Comparison of ENCODE assay signal across 15 mouse cellular contexts in the genomic region with DNA sequence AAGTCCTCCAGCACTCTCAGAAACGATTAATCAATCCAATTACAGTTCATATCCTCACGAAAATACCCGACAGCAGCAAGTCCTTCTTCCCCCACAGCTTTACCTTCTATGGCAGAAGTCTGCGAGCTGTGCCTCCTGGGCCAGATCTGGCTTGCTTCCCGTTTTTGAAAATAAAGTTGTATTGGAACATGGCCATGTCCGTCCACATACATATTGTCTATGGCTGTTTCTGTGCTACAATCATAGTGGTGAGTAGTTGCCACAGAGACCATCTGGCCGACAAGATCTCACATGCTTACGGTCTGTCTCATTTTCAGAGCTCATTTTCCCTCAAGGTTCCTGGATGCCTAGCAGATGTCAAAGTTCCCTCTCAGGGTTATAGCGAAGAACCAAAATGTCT. TPM values are rescaled to one million over a fixed set of nuclear protein-coding genes. Genes with fewer than 3 reads are reported as not detected.
DNase-seq lines count a peak whose midpoint lies in the region; ATAC-seq lines count a peak whose summit lies in the region.
"Had no signal": no experiment of that assay in that cellular context is flagged by ENCODE, and none has a peak within 500 bp of the region (broad histone marks: within the 10 kb centered on the region; RNA-seq: fewer than 3 reads in every experiment).

No protein-coding gene starts in this region.

- WGBS in lung, embryonic 15.5 days, result 48% methylated on average over 9 of the region's 9 CpGs
- WGBS in stomach, embryonic 15.5 days, result 60% methylated on average over 9 of the region's 9 CpGs

- DNase-seq in frontal cortex, postnatal 25 days (ENCODE audit: low spot score in 2 of 2), result no peak
- no peak for DNase-seq in lung, postnatal 25 days (ENCODE audit: low spot score)
- peak; percentile 32 to 67 for DNase-seq in left cerebral cortex, postnatal 14 days (ENCODE audit: low spot score in 2 of 2)
- no peak for DNase-seq in embryo, embryonic 10 days (ENCODE audit: low spot score)
- no peak for DNase-seq in spleen, postnatal 10 days (ENCODE audit: low spot score in 2 of 2)
- DNase-seq: kidney, postnatal 36 days; thymus, postnatal 36 days had no signal

- H3K9ac ChIP-seq in lung, embryonic 15.5 days, result no peak overlapping the region
- no peak overlapping the region for H3K9ac ChIP-seq in stomach, embryonic 15.5 days
- H3K9ac ChIP-seq: heart, embryonic 13.5 days; limb, embryonic 12.5 days; midbrain, embryonic 15.5 days; neural tube, embryonic 13.5 days had no signal

- ATAC-seq in frontal cortex, adult (ENCODE audit: low TSS enrichment), result peak; percentile 83
- ATAC-seq in lung, embryonic 15.5 days (ENCODE audit: borderline replicate concordance, extremely low read depth, low FRiP score, low TSS enrichment), result no peak
- ATAC-seq in stomach, embryonic 15.5 days (ENCODE audit: insufficient read depth, low FRiP score, low read depth), result no peak
- ATAC-seq: midbrain, embryonic 15.5 days had no signal

- no peak overlapping the region for H3K4me3 ChIP-seq in lung, embryonic 15.5 days
- H3K4me3 ChIP-seq in stomach, embryonic 15.5 days (replicated peaks), result no peak overlapping the region
- H3K4me3 ChIP-seq: heart, embryonic 13.5 days; limb, embryonic 12.5 days; midbrain, embryonic 15.5 days; neural tube, embryonic 13.5 days had no signal

- no peaks in the 10 kb centered on the region for H3K9me3 ChIP-seq in lung, embryonic 15.5 days
- H3K9me3 ChIP-seq in stomach, embryonic 15.5 days, result no peaks in the 10 kb centered on the region
- H3K9me3 ChIP-seq: heart, embryonic 13.5 days; limb, embryonic 12.5 days; midbrain, embryonic 15.5 days; neural tube, embryonic 13.5 days had no signal

- peaks cover 15% of the 10 kb centered on the region for H3K4me1 ChIP-seq in lung, embryonic 15.5 days
- H3K4me1 ChIP-seq in stomach, embryonic 15.5 days, result peaks cover 3% of the 10 kb centered on the region; the same call in 1 of the 2 replicates
- H3K4me1 ChIP-seq: midbrain, embryonic 15.5 days; neural tube, embryonic 13.5 days had no signal

- intact Hi-C loops in left cerebral cortex, postnatal 14 days (cut with DNase I), result no loop called here

- peak overlapping the region; percentile 21; the same call in 1 of the 2 replicates for H3K27ac ChIP-seq in lung, embryonic 15.5 days
- 0 out of 2 replicates have a peak overlapping the region, but pooled peaks have one; percentile 18 for H3K27ac ChIP-seq in stomach, embryonic 15.5 days
- H3K27ac ChIP-seq: heart, embryonic 13.5 days; limb, embryonic 12.5 days; midbrain, embryonic 15.5 days; neural tube, embryonic 13.5 days had no signal

- H3K4me2 ChIP-seq in lung, embryonic 15.5 days, result no peak overlapping the region
- H3K4me2 ChIP-seq in stomach, embryonic 15.5 days, result no peak overlapping the region
- H3K4me2 ChIP-seq: heart, embryonic 13.5 days; limb, embryonic 12.5 days; midbrain, embryonic 15.5 days; neural tube, embryonic 13.5 days had no signal

- H3K36me3 ChIP-seq in lung, embryonic 15.5 days, result no peaks in the 10 kb centered on the region
- no peaks in the 10 kb centered on the region for H3K36me3 ChIP-seq in stomach, embryonic 15.5 days
- H3K36me3 ChIP-seq: heart, embryonic 13.5 days; limb, embryonic 12.5 days; midbrain, embryonic 15.5 days; neural tube, embryonic 13.5 days had no signal

- H3K27me3 ChIP-seq in lung, embryonic 15.5 days, result no peaks in the 10 kb centered on the region
- no peaks in the 10 kb centered on the region for H3K27me3 ChIP-seq in stomach, embryonic 15.5 days (replicated peaks)
- H3K27me3 ChIP-seq: limb, embryonic 12.5 days; midbrain, embryonic 15.5 days; neural tube, embryonic 13.5 days had no signal

RNA-seq across cellular contexts. Expression of a gene that starts 5.5 kb away (rescaled TPM):
- 0.14 and 0.21 TPM in 2 replicates for polyA plus RNA-seq in lung, embryonic 15.5 days (2015; fragmentation: Nextera tagmentation; extraction: Ambion mirVana)
- total RNA-seq in left cerebral cortex, postnatal 14 days (2021), result under 1 TPM; 0.74 to 0.83 TPM
- polyA plus RNA-seq in stomach, embryonic 15.5 days (2015; fragmentation: Nextera tagmentation; extraction: Ambion mirVana), result 0.71 and 0.82 TPM in 2 replicates
- polyA plus RNA-seq: limb, embryonic 12.5 days; neural tube, embryonic 13.5 days had no signal

RNA-seq across cellular contexts. Expression of a gene that starts 5.6 kb away (rescaled TPM):
- polyA plus RNA-seq in lung, embryonic 15.5 days (2015; fragmentation: Nextera tagmentation; extraction: Ambion mirVana), result 0.25 and 0.47 TPM in 2 replicates
- total RNA-seq in left cerebral cortex, postnatal 14 days (2021), result under 1 TPM in 1 of 2 experiments, not detected in 1; 0.35 TPM
- 0.45 and 0.46 TPM in 2 replicates for polyA plus RNA-seq in stomach, embryonic 15.5 days (2015; fragmentation: Nextera tagmentation; extraction: Ambion mirVana)
- polyA plus RNA-seq: lung, embryonic 16.5 days; midbrain, embryonic 15.5 days; neural tube, embryonic 13.5 days had no signal

Comparison
In these comparisons a context has a peak if more than half of its experiments do, and no peak if none do; other contexts are left out.
1. DNase-seq: peak in left cerebral cortex, postnatal 14 days (2 of 2); none in frontal cortex, postnatal 25 days (0 of 2), lung, postnatal 25 days (single experiment), embryo, embryonic 10 days (single experiment) and spleen, postnatal 10 days (0 of 2).